Mouse (Mus musculus) ES-Bruce4 (cell line): ENCODE results near the gene Pcyt2. TPM values are rescaled to one million over a fixed set of nuclear protein-coding genes. Genes with fewer than 3 reads are reported as not detected.

ENCODE experiments used
- H3K27ac ChIP-seq: 2 replicates; pipeline ENCODE4 v1.5.1; 2012; ENCODE audit warnings: low read length, inconsistent platforms; ENCODE audit not compliant: insufficient read depth
- H3K27me3 ChIP-seq: 2 replicates; pipeline ENCODE4 v1.6.1; 2012; ENCODE audit warnings: mild to moderate bottlenecking, low read length, inconsistent platforms; ENCODE audit not compliant: control insufficient read depth, poor library complexity, insufficient read depth, severe bottlenecking
- H3K36me3 ChIP-seq: 2 replicates; pipeline ENCODE4 v1.6.1; 2012; ENCODE audit warnings: inconsistent platforms, mild to moderate bottlenecking, low read length, moderate library complexity; ENCODE audit not compliant: control insufficient read depth, poor library complexity, insufficient read depth, severe bottlenecking
- H3K4me1 ChIP-seq: one replicate; pipeline ENCODE4 v1.8.1; 2011; ENCODE audit warnings: low read length; ENCODE audit not compliant: control insufficient read depth, insufficient read depth
- H3K4me3 ChIP-seq: 2 replicates; pipeline ENCODE4 v1.5.1; 2011; ENCODE audit warnings: low read depth, mild to moderate bottlenecking, low read length
- H3K9ac ChIP-seq: 2 replicates; pipeline ENCODE4 v1.6.1; 2012; ENCODE audit warnings: low read depth, mild to moderate bottlenecking, inconsistent platforms; ENCODE audit not compliant: poor library complexity, severe bottlenecking
- H3K9me3 ChIP-seq: replicated peaks from 2 replicates; pipeline ENCODE4 v1.6.1; 2012; ENCODE audit warnings: mild to moderate bottlenecking, low read length, inconsistent platforms; ENCODE audit not compliant: control insufficient read depth, poor library complexity, insufficient read depth, severe bottlenecking
- CTCF ChIP-seq: IDR thresholded peaks from one replicate; pipeline ENCODE4 v1.8.1; 2011; ENCODE audit warnings: low read depth, low read length
- EP300 ChIP-seq: IDR thresholded peaks from 2 replicates; pipeline ENCODE4 v1.6.1; 2011; ENCODE audit warnings: low read depth, low read length; ENCODE audit not compliant: insufficient read depth
- POLR2A ChIP-seq: IDR thresholded peaks from one replicate; pipeline ENCODE4 v1.8.1; 2011; ENCODE audit warnings: low read length; ENCODE audit not compliant: insufficient read depth
- polyA plus RNA-seq: library from polyadenylated mRNA; stranded (reverse); fragments of >200 nt; gene quantifications from 2 replicates; pipeline ENCODE4 v1.2.4, GENCODE M21; 2011; ENCODE audit warnings: low read depth; ENCODE audit not compliant: missing spikeins, insufficient read depth, insufficient read length

Pcyt2 gene
- polyA plus RNA-seq, 1 experiment, result 39.6 TPM

DNA sequence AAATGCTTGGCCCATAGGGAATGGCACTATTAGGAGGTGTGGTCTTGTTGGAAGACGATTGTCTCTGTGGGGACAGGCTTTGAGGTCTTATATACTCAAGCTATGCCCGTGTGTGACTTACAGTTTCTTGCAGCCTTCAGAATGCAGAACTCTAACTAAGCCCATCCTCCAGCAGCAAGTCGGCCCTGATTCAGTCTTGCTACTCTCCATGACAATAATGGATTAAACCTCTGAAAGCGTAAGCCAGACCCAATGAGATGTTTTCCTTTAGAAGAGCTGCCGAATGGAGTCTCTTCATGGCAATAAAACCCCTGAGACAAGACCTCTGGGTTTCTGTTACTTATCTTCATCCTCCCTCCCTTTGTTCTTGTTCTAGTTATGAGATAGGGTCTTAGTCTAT lies 17.1 kb upstream of the Pcyt2 start:
- Histone ChIP-seq H3K9me3 (no peaks in the 10 kb centered on the region), H3K27ac (no peak overlapping the region), H3K9ac (peak overlapping the region; percentile 99; the same call in 1 of the 2 replicates), H3K4me1 (no peaks in the 10 kb centered on the region), H3K27me3 (no peaks in the 10 kb centered on the region), H3K4me3 (no peak overlapping the region), H3K36me3 (no peaks in the 10 kb centered on the region)
- no peak for TF ChIP-seq EP300
- no peak for TF ChIP-seq CTCF
- no peak for TF ChIP-seq POLR2A

DNA sequence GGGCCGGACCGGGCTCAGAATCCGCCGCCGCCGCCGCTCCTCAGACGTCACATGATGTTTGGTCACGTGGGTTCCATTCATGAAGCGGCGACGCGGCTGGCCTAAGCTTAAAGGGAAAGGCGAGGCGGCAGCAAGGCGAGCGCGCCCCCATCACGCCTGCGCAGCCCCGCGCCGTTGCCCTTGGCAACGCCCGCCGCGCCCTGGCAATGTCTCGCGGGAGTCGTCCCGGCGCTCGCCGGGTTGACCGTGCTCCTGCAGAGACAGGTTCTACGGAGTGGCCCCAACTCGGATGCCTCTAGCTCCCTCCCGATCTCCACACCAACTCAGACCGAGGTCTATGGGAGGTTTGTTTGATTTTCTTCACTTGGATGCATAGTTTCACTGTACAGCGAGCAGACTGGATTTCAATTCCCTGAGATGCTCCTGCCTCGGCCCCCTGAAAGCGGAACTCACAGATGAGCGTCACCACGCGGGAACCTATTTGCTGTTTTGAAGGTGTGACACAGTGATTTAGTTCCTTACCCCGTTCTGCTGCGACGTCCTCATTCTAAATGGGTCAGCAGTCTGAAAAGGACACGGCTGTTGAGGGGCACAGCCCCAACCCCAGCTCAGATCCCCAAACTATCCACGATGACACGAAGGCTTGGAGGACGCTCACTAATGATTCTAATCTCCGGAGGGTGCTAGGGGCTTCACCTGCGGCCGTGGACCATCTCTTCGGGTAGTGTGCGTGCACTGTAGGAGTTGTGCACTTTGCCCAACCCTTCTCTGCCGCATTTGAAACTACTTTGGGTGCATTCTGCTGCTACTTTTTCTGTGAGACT lies 16.0 kb upstream of the Pcyt2 start, which contains the start of gene Mafg:
Mafg (minus strand) TSS at position 81 of the 824 bp plus-strand sequence.
- Histone ChIP-seq H3K9me3 (no peaks in the 10 kb centered on the region), H3K4me1 (no peaks in the 10 kb centered on the region)
- TF ChIP-seq POLR2A, result peak; percentile 36
- no peak for TF ChIP-seq EP300

DNA sequence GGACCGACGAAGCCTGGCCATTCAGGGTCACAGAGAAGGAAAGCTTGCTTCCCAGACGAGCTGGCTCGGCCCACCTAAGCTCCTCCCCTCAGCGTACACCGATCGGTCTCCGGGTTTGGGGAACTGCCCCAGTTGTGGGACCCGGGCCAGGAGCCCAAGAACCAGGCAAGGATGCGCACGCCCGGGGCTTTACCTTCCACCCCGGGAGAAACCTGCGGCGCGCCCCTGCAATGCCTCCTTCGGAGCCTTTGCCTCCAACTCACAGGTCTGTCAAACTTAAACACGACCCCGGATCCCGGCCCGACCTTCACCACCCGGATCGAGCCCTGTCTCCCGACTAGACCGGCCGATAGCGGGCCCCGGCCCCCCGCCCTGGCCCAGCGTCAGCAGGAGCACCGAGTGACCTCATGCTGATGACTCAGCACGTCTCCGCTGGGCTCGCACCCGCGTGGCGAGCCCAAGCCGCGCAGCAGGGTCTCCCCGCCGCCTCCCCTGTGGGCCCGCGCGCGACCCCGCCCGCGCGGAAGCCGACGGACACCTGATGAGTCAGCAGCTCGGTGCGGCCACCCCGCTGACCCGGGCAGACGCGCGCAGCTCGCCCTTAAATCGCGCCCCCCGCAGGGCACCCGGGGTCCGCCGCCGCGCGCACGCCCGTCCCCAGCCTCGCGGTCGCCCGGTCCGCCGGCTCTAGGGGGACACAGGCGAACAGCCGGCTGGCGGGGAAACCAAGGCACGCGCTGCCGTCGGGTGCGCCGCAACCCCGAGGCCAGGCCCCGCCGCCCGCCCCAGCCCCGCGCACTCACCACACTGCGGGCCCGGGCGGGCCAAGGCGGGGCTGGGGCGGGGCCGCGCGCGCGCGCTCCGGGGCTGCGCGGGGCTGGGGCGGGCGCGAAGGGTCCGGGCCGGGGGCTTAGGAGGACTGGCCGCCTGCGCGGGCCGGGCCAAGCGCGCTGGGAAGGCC lies 15.1 kb upstream of the Pcyt2 start:
- Histone ChIP-seq H3K9me3 (no peaks in the 10 kb centered on the region), H3K9ac (peak overlapping the region; percentile 99), H3K4me1 (no peaks in the 10 kb centered on the region), H3K4me3 (peak overlapping the region; percentile 93), H3K27me3 (no peaks in the 10 kb centered on the region), H3K27ac (peak overlapping the region; percentile 44), H3K36me3 (peaks cover 8% of the 10 kb centered on the region; the same call in 1 of the 2 replicates)
- TF ChIP-seq POLR2A (no peak), CTCF (no peak), EP300 (no peak)

More for the DNA sequence above, 16.0 kb upstream of the Pcyt2 start, which contains the start of gene Mafg:
- H3K27ac ChIP-seq, result peak within 1 kb of the TSS; percentile 68
- no peaks in the 10 kb centered on the region for H3K27me3 ChIP-seq
- H3K4me3 ChIP-seq, result peak within 1 kb of the TSS; percentile 93
- H3K9ac ChIP-seq, result peak within 1 kb of the TSS; percentile 99
- H3K36me3 ChIP-seq, result peaks cover 6% of the 10 kb centered on the region; the same call in 1 of the 2 replicates

DNA sequence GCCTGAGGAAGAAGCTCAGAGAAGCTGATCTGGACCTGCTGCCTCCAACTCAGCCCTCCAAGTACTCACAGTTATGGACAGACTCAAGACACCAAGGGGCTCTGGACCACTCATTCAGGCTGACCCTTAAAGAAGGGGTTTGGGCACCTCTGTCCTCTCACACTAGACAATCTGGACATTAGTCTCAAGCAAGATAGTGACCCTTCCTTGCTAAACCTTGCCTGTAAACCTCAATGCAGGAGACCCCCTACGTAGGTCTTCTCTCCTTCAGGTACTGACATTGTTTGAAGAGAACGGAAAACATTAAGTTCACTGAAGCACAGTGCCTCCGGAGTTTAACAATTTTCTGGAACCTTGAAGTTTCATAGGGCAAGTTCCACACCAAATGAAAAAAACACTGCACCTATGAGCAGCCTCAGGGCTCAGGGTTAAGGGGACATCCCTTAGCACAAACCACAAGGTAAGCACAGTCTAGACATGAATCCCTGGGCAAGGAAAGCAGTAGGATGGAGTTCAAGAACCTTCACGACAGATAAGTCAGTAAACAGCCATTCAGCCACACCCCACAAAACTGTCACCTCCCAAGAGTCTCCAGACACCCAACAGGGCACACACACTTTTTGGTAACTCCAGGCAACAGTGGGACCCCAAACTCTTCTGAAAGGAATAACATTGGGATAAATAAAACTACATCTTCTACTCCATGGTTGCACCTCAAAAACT lies 14.2 kb upstream of the Pcyt2 start:
- peak overlapping the region; percentile 99 for H3K9ac ChIP-seq
- H3K27me3 ChIP-seq, result no peaks in the 10 kb centered on the region
- no peaks in the 10 kb centered on the region for H3K9me3 ChIP-seq
- peaks cover 8% of the 10 kb centered on the region; the same call in 1 of the 2 replicates for H3K36me3 ChIP-seq
- H3K4me3 ChIP-seq, result peak overlapping the region; percentile 93
- no peak for TF ChIP-seq POLR2A
- TF ChIP-seq CTCF, result no peak
- no peak for TF ChIP-seq EP300
- H3K27ac ChIP-seq, result peak overlapping the region; percentile 44; the same call in 1 of the 2 replicates
- H3K4me1 ChIP-seq, result no peaks in the 10 kb centered on the region

DNA sequence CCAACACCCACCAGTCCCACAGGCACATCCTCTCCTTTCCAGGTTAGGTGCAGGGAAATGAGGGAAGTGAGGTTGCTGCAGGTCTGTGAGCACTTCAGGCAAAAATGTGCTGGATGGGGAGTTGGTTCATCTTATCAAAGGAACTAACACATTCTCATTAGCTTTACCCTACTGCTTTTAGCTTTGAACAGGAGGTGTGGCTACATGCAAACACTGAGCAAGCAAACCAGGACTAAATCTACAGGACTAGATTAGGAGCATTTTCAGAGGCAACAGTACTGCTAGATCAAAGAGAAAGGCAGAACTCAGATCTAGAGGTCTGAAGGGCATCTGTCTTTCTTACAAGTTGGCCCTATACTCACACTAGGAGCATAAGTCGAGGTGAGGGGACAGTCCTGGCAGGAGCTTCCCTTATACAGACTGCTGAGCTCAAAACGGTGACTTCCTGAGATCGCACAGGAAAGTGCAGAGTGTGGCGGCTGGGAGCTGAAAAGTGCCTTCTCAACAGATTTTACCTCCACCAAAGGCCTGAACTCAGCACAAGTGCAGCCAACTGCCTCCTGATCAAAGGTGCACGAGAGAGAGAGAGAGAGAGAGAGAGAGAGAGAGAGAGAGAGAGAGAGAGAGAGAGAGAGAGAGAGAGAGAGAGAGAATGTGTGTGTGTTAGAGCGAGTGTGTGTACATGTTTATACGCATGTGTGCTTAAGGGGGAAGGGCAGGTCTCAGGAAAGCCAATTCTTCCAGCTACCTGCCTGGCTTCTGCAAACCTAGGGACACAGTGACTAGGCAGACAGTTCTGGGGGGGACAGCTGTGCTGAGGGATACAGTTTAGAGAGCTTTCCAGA lies 13.4 kb upstream of the Pcyt2 start:
- TF ChIP-seq CTCF (no peak), POLR2A (no peak), EP300 (no peak)
- Histone ChIP-seq H3K4me3 (peak overlapping the region; percentile 55), H3K4me1 (no peaks in the 10 kb centered on the region), H3K27me3 (no peaks in the 10 kb centered on the region), H3K9ac (peak overlapping the region; percentile 99), H3K9me3 (no peaks in the 10 kb centered on the region), H3K36me3 (peaks cover 8% of the 10 kb centered on the region; the same call in 1 of the 2 replicates), H3K27ac (peak overlapping the region; percentile 77)
